Mouse (Mus musculus) forebrain, postnatal 0 days (tissue): ENCODE data around the gene Gstz1. TPM values are rescaled to one million over a fixed set of nuclear protein-coding genes. Genes with fewer than 3 reads are reported as not detected.

Experiments used
- ATAC-seq: fragments of 200-750 bp; cut with Nextera tagmentation; 2 replicates; pipeline ENCODE4 v1.8.0; 2017; ENCODE audit warnings: mild to moderate bottlenecking, moderate library complexity
- DNase-seq: peaks from one replicate; pipeline ENCODE4 v3.0.0-alpha.2; 2015
- H3K27ac ChIP-seq: fragments of 300-500 bp; sonication (generic); 2 replicates; pipeline ENCODE4 v1.5.1; 2014; ENCODE audit warnings: low read depth, mild to moderate bottlenecking, antibody characterized with exemption, low read length, moderate library complexity, mixed read lengths
- H3K27me3 ChIP-seq: fragments of 300-500 bp; sonication (generic); 2 replicates; pipeline ENCODE4 v1.6.1; 2014; ENCODE audit warnings: mild to moderate bottlenecking, low read length, mixed read lengths; ENCODE audit not compliant: insufficient read depth
- H3K36me3 ChIP-seq: fragments of 300-500 bp; sonication (generic); 2 replicates; pipeline ENCODE4 v1.6.1; 2014; ENCODE audit warnings: mild to moderate bottlenecking, moderate library complexity; ENCODE audit not compliant: insufficient read depth
- H3K4me1 ChIP-seq: fragments of 300-500 bp; sonication (generic); 2 replicates; pipeline ENCODE4 v1.6.1; 2014; ENCODE audit warnings: antibody characterized with exemption; ENCODE audit not compliant: insufficient read depth
- H3K4me2 ChIP-seq: fragments of 300-500 bp; sonication (generic); 2 replicates; pipeline ENCODE4 v1.6.1; 2014; ENCODE audit warnings: low read depth, mild to moderate bottlenecking, moderate library complexity
- H3K4me3 ChIP-seq: fragments of 300-500 bp; sonication (generic); 2 replicates; pipeline ENCODE4 v1.5.1; 2014; ENCODE audit warnings: low read depth, low read length, mixed read lengths
- H3K9ac ChIP-seq: fragments of 300-500 bp; sonication (generic); 2 replicates; pipeline ENCODE4 v1.6.1; 2014; ENCODE audit warnings: mild to moderate bottlenecking
- H3K9me3 ChIP-seq: fragments of 300-500 bp; sonication (generic); 2 replicates; pipeline ENCODE4 v1.6.1; 2016; ENCODE audit warnings: low read length
- CTCF ChIP-seq: sonication (generic); IDR thresholded peaks from 2 replicates; pipeline ENCODE4 v1.5.1; 2016; ENCODE audit warnings: antibody characterized with exemption, control low read depth, low read depth
- WGBS: fragments of 180-500 bp; shearing (Covaris S2); extraction: QIAGEN DNeasy Blood & Tissue Kit; methylation state at CpG from one replicate; pipeline ENCODE4 v1.1.7; 2014; 5-methylcytosine and 5-hydroxymethylcytosine counted together
- polyA plus RNA-seq: library from polyadenylated mRNA; unstranded; fragments of >200 nt; fragmentation: Nextera tagmentation; extraction: Ambion mirVana; gene quantifications from 2 replicates; pipeline ENCODE4 v1.2.1, GENCODE M21; 2015
- total RNA-seq: library from RNA; depleted of rRNA; stranded (reverse); fragments of >200 nt; gene quantifications from 2 replicates; pipeline ENCODE4 v1.2.3, GENCODE M21; 2014; rRNA removed

Gstz1 gene
- total and polyA plus RNA-seq, 2 experiments from 2014 or later, result 44.4 to 57.6 TPM

DNA sequence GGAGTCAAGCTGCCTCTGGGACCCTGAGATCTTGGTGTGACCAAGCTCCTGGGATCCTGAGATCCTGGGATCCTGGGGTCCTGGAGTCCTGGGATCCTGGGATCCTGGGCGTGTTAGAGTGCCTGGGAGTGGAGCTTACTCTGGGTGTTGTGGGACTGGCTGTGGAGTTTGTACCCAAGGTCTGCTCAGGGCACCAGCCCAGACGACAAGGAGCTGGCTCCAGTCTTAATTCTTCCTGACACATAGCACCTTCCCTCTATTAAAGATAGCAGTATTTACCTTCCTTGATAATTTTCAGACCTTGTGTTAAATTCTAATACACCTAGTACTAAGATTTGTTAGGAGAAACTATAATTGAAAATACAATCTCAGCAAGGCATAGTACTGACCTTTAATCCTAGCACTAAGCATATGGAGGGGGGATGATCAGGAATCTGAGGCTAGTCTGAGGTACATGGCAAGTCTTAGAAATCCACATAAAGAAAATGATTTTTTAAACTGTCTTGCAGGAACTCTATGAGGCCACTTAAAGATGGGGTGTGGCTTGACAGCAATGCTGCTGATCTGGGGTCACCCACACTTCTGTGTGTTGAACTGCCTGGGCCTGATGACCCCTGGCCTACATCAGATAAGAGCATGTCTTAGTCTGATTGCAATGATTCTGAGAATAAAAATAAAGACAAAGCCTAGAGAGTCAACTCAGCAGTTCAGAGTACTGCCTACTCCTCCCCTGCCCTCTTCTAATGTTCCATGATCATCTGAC, 66.1 kb downstream of the Gstz1 start:
- TF ChIP-seq CTCF, result no peak
- Histone ChIP-seq H3K4me1 (no peaks in the 10 kb centered on the region), H3K4me2 (no peak overlapping the region), H3K27ac (no peak overlapping the region), H3K36me3 (no peaks in the 10 kb centered on the region), H3K9me3 (no peaks in the 10 kb centered on the region), H3K4me3 (no peak overlapping the region), H3K27me3 (no peaks in the 10 kb centered on the region), H3K9ac (no peak overlapping the region)
- DNase-seq (no peak), ATAC-seq (no peak)
- 68% methylated on average over 2 of the region's 2 CpGs for WGBS

Other genes starting within 250 kb of the Gstz1 start
- gene Cipc, start 200.1 kb upstream of the Gstz1 start, total RNA-seq, result 53.1 and 62.9 TPM in 2 replicates
- gene Cipc, start 200.1 kb upstream of the Gstz1 start, polyA plus RNA-seq, result 28.4 and 38.1 TPM in 2 replicates
- gene Zdhhc22, start 156.7 kb upstream of the Gstz1 start, total RNA-seq, result 10.7 and 12.5 TPM in 2 replicates
- gene Zdhhc22, start 156.7 kb upstream of the Gstz1 start, polyA plus RNA-seq, result 12.3 and 21.7 TPM in 2 replicates
- gene Tmem63c, start 125.8 kb upstream of the Gstz1 start, total RNA-seq, result 20.1 and 21.8 TPM in 2 replicates
- gene Tmem63c, start 125.8 kb upstream of the Gstz1 start, polyA plus RNA-seq, result 6.6 and 8.5 TPM in 2 replicates
- 9.2 and 9.9 TPM in 2 replicates for gene Ngb, start 44.6 kb upstream of the Gstz1 start, total RNA-seq
- gene Ngb, start 44.6 kb upstream of the Gstz1 start, polyA plus RNA-seq, result 7.1 and 12.2 TPM in 2 replicates
- gene Pomt2, start 803 bp downstream of the Gstz1 start, total RNA-seq, result 23.3 and 32.5 TPM in 2 replicates
- 9.0 and 10.8 TPM in 2 replicates for gene Pomt2, start 803 bp downstream of the Gstz1 start, polyA plus RNA-seq
- gene Samd15, start 52.6 kb downstream of the Gstz1 start, total RNA-seq, result 1.0 and 7.4 TPM in 2 replicates
- gene Samd15, start 52.6 kb downstream of the Gstz1 start, polyA plus RNA-seq, result 1.5 and 1.8 TPM in 2 replicates
- gene Tmed8, start 53.3 kb downstream of the Gstz1 start, total RNA-seq, result 13.9 and 16.4 TPM in 2 replicates
- gene Tmed8, start 53.3 kb downstream of the Gstz1 start, polyA plus RNA-seq, result 2.0 and 3.2 TPM in 2 replicates
- gene Noxred1, start 91.6 kb downstream of the Gstz1 start, total RNA-seq, result 0.48 and 0.62 TPM in 2 replicates
- gene Noxred1, start 91.6 kb downstream of the Gstz1 start, polyA plus RNA-seq, result 0.21 TPM in 1 of 2 replicates, not detected in the other
- 77.6 and 79.4 TPM in 2 replicates for gene Vipas39, start 119.1 kb downstream of the Gstz1 start, total RNA-seq
- 54.6 and 57.7 TPM in 2 replicates for gene Vipas39, start 119.1 kb downstream of the Gstz1 start, polyA plus RNA-seq
- 137 and 184 TPM in 2 replicates for gene Ahsa1, start 119.3 kb downstream of the Gstz1 start, total RNA-seq
- gene Ahsa1, start 119.3 kb downstream of the Gstz1 start, polyA plus RNA-seq, result 171 and 187 TPM in 2 replicates
- gene Ism2, start 152.5 kb downstream of the Gstz1 start, total RNA-seq, result 0.69 and 1.1 TPM in 2 replicates
- gene Ism2, start 152.5 kb downstream of the Gstz1 start, polyA plus RNA-seq, result 0.88 and 1.8 TPM in 2 replicates
- gene Sptlc2, start 241.2 kb downstream of the Gstz1 start, total RNA-seq, result 53.5 and 69.2 TPM in 2 replicates
- 73.1 and 84.9 TPM in 2 replicates for gene Sptlc2, start 241.2 kb downstream of the Gstz1 start, polyA plus RNA-seq